Mouse (Mus musculus) neural tube, embryonic 11.5 days (tissue): ENCODE results near the gene Prdm16. TPM values are rescaled to one million over a fixed set of nuclear protein-coding genes. Genes with fewer than 3 reads are reported as not detected.
A peak's percentile ranks its signal among the peaks of the same experiment; 100 is the strongest.

Experiments
- ATAC-seq: fragments of 200-750 bp; cut with Nextera tagmentation; 2 replicates; pipeline ENCODE4 v1.8.0; 2017; ENCODE audit warnings: moderate number of reproducible peaks, mild to moderate bottlenecking, moderate TSS enrichment, moderate library complexity; ENCODE audit not compliant: insufficient read depth, low FRiP score, low TSS enrichment
- DNase-seq: peaks from one replicate; pipeline ENCODE4 v3.0.0-alpha.2; 2015; ENCODE audit warnings: low spot score
- H3K27ac ChIP-seq: fragments of 300-500 bp; sonication (generic); 2 replicates; pipeline ENCODE4 v1.5.1; 2014; ENCODE audit warnings: low read depth, mild to moderate bottlenecking, low read length
- H3K27me3 ChIP-seq: fragments of 300-500 bp; sonication (generic); 2 replicates; pipeline ENCODE4 v1.6.1; 2014; ENCODE audit warnings: mild to moderate bottlenecking, low read length, mixed read lengths; ENCODE audit not compliant: control insufficient read depth, insufficient read depth
- H3K36me3 ChIP-seq: fragments of 300-500 bp; sonication (generic); 2 replicates; pipeline ENCODE4 v1.6.1; 2014; ENCODE audit warnings: mild to moderate bottlenecking, low read length, moderate library complexity, mixed read lengths; ENCODE audit not compliant: control insufficient read depth, insufficient read depth
- H3K4me1 ChIP-seq: fragments of 300-500 bp; sonication (generic); 2 replicates; pipeline ENCODE4 v1.6.1; 2014; ENCODE audit warnings: low read length, mixed read lengths; ENCODE audit not compliant: control insufficient read depth, insufficient read depth
- H3K4me2 ChIP-seq: fragments of 300-500 bp; sonication (generic); 2 replicates; pipeline ENCODE4 v1.6.1; 2014; ENCODE audit warnings: low read depth, mild to moderate bottlenecking, moderate library complexity
- H3K4me3 ChIP-seq: fragments of 300-500 bp; sonication (generic); 2 replicates; pipeline ENCODE4 v1.5.1; 2014; ENCODE audit warnings: low read depth, low read length
- H3K9ac ChIP-seq: fragments of 300-500 bp; sonication (generic); 2 replicates; pipeline ENCODE4 v1.6.1; 2014; ENCODE audit warnings: mild to moderate bottlenecking, low read length
- H3K9me3 ChIP-seq: fragments of 300-500 bp; sonication (generic); 2 replicates; pipeline ENCODE4 v1.6.1; 2016; ENCODE audit warnings: low read length; ENCODE audit not compliant: control insufficient read depth
- WGBS: fragments of 180-500 bp; shearing (Covaris S2); extraction: QIAGEN DNeasy Blood & Tissue Kit; methylation state at CpG from one replicate; pipeline ENCODE4 v1.1.7; 2014; 5-methylcytosine and 5-hydroxymethylcytosine counted together
- polyA plus RNA-seq: library from polyadenylated mRNA; unstranded; fragments of >200 nt; fragmentation: Nextera tagmentation; extraction: Ambion mirVana; gene quantifications from 2 replicates; pipeline ENCODE4 v1.2.1, GENCODE M21; 2014

Gene Prdm16
- polyA plus RNA-seq, 1 experiment from 2014 or later, result 10.9 TPM

DNA sequence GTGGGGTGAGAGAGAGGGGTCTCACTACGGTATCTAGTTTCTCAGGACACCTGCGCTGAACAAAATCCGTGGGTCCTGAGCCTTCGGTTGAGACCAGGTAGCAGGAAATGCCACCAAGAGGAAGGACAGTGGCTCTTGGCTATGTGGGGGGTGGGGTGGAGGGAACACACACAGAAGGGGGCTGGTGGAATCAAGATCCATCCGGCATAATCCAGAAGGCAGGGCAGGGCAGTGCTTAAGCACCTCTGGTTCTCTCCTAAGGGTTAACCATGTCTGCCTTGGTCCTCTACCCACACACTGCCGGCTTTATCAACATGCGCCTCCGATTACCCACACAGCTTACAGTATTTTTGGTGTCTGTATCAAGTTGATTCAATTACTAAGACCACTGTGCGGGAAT, 191.0 kb downstream of the Prdm16 start:
- 0 out of 2 replicates have a peak, but pooled peaks cover 11% of the 10 kb centered on the region for H3K4me1 ChIP-seq
- no peak for DNase-seq
- no peak overlapping the region for H3K4me3 ChIP-seq
- no peak overlapping the region for H3K9ac ChIP-seq
- no peaks in the 10 kb centered on the region for H3K9me3 ChIP-seq
- no peak overlapping the region for H3K27ac ChIP-seq
- no peak for ATAC-seq
- H3K36me3 ChIP-seq, result no peaks in the 10 kb centered on the region
- 76% methylated on average over 9 of the region's 9 CpGs for WGBS
- no peak overlapping the region for H3K4me2 ChIP-seq
- peaks cover 17% of the 10 kb centered on the region for H3K27me3 ChIP-seq

DNA sequence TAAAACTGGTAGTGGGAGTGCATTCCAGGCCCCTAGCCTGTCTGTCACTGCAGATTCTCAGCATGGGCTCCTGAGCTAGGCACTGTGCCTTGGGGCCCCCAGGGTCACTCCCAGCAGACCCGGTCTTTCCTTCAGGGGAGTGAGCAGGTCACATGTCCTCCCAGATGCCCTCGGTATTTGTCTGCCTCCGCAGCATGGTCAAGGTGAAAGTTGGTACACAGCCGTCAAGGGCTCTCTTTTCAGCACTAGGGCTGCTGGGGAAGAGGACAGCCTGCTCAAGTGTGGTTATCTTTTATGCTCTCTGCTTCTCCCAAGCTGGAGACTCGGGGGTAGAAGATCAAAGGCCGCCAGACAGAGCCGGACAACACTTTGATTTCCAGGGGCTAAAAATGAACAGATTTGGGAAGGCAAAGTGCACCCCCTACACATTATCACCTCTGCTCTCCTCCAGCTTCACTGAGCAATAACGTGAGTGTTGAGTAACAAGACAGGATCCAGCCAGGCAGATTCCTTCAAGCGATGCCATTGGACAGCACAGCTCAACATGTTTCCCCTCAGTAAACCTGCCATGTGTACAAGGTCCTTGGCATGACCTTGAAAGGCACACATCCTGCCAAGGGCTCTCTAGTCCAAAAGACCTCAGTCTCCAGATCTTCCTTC, 193.9 kb downstream of the Prdm16 start:
- H3K9me3 ChIP-seq, result no peaks in the 10 kb centered on the region
- no peak overlapping the region for H3K27ac ChIP-seq
- DNase-seq, result no peak
- no peaks in the 10 kb centered on the region for H3K36me3 ChIP-seq
- no peak overlapping the region for H3K4me2 ChIP-seq
- 60% methylated on average over 9 of the region's 9 CpGs for WGBS
- no peak overlapping the region for H3K9ac ChIP-seq
- no peak overlapping the region for H3K4me3 ChIP-seq
- ATAC-seq, result no peak
- H3K4me1 ChIP-seq, result 0 out of 2 replicates have a peak, but pooled peaks cover 11% of the 10 kb centered on the region
- peaks cover 14% of the 10 kb centered on the region; the same call in 1 of the 2 replicates for H3K27me3 ChIP-seq

GRCm38 (mm10) chr4:154439455-154440052, 197.1 kb downstream of the Prdm16 start:
- Histone ChIP-seq H3K4me2 (no peak overlapping the region), H3K4me3 (no peak overlapping the region), H3K9me3 (no peaks in the 10 kb centered on the region), H3K27me3 (0 out of 2 replicates have a peak, but pooled peaks cover 2% of the 10 kb centered on the region), H3K4me1 (0 out of 2 replicates have a peak, but pooled peaks cover 11% of the 10 kb centered on the region), H3K27ac (no peak overlapping the region), H3K9ac (no peak overlapping the region), H3K36me3 (no peaks in the 10 kb centered on the region)
- ATAC-seq (no peak), DNase-seq (no peak)
- 76% methylated on average over 14 of the region's 14 CpGs for WGBS

GRCm38 (mm10) chr4:154438610-154439009, 198.1 kb downstream of the Prdm16 start:
- H3K27ac ChIP-seq, result no peak overlapping the region
- no peaks in the 10 kb centered on the region for H3K9me3 ChIP-seq

GRCm38 (mm10) chr4:154429770-154430169, 206.9 kb downstream of the Prdm16 start:
- ATAC-seq, result no peak
- no peak overlapping the region for H3K4me3 ChIP-seq

More at GRCm38 (mm10) chr4:154438610-154439009, 198.1 kb downstream of the Prdm16 start:
- Histone ChIP-seq H3K4me2 (no peak overlapping the region), H3K27me3 (no peaks in the 10 kb centered on the region), H3K9ac (no peak overlapping the region), H3K4me1 (0 out of 2 replicates have a peak, but pooled peaks cover 4% of the 10 kb centered on the region), H3K36me3 (no peaks in the 10 kb centered on the region), H3K4me3 (no peak overlapping the region)
- no peak for ATAC-seq
- 80% methylated on average over 15 of the region's 15 CpGs for WGBS
- DNase-seq, result no peak

DNA sequence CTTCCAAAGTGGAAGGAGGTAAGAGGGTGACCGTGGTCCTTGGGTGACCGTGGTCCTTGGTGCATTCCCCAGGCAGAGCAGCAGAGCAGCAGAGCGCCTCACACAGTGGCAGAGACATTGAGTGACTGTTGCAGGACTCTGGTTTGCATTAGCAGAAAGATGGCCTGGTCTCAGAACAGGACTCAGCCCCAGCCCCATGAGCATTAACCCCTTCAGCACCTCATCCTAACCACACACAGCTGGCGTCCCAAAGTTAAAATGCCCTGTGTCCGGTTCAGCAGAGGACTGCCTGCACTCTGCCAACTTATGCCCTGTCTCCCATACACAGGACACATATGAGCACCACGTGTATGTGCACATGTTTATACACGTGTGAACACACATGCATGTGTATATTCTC, 209.8 kb downstream of the Prdm16 start:
- Histone ChIP-seq H3K4me2 (no peak overlapping the region), H3K9me3 (no peaks in the 10 kb centered on the region), H3K4me3 (no peak overlapping the region), H3K4me1 (peaks cover 17% of the 10 kb centered on the region), H3K27ac (no peak overlapping the region), H3K36me3 (no peaks in the 10 kb centered on the region), H3K27me3 (no peaks in the 10 kb centered on the region), H3K9ac (no peak overlapping the region)
- no peak for DNase-seq
- WGBS, result 80% methylated on average over 7 of the region's 7 CpGs
- no peak for ATAC-seq

More at GRCm38 (mm10) chr4:154429770-154430169, 206.9 kb downstream of the Prdm16 start:
- no peaks in the 10 kb centered on the region for H3K4me1 ChIP-seq
- no peak overlapping the region for H3K9ac ChIP-seq
- no peaks in the 10 kb centered on the region for H3K36me3 ChIP-seq
- H3K27ac ChIP-seq, result no peak overlapping the region
- 63% methylated on average over 2 of the region's 2 CpGs for WGBS
- no peaks in the 10 kb centered on the region for H3K27me3 ChIP-seq
- no peak for DNase-seq
- H3K9me3 ChIP-seq, result no peaks in the 10 kb centered on the region
- H3K4me2 ChIP-seq, result no peak overlapping the region

DNA sequence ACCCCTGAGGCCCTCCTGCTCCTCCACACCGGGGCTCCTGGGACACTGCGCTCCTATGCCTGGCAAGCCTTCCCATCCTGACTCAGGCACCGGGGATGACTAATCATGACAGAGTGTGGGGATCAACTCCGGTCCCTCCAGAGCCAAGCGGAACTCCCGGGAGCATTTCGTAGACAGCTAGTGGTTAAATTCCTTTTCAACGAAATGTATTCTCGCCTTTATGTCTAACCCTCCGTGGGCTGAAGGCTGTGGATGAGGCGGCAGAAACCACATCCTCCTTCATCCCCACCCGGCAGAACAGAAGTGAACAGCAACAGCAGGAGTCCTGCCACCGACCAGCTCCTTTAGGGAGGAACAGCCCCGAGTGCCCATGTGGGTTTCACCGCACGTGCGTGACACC, 211.4 kb downstream of the Prdm16 start:
- Histone ChIP-seq H3K27me3 (no peaks in the 10 kb centered on the region), H3K36me3 (no peaks in the 10 kb centered on the region), H3K4me2 (no peak overlapping the region), H3K9ac (no peak overlapping the region), H3K4me1 (peaks cover 17% of the 10 kb centered on the region), H3K27ac (no peak overlapping the region), H3K9me3 (no peaks in the 10 kb centered on the region), H3K4me3 (no peak overlapping the region)
- ATAC-seq (no peak), DNase-seq (no peak)
- 75% methylated on average over 17 of the region's 17 CpGs for WGBS

DNA sequence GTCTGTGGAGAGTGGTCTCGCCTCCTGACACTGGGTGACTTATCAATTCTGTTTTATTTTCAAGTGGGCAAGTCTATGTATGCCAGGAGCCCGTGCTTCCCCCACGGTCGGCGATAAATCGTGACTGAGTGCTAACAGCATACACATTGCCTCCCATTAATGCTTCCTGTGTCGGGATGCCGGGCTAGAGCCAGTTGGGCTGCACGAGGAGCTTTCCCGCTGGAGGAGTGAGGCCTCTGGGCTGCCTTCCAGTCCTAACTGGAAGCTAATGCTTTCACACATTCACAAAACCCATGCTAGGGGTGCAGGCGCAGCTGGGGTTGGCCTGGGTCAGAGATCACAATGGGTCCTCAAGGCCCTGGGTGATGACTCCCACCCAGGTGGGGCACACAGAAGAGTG, 212.0 kb downstream of the Prdm16 start:
- DNase-seq (no peak), ATAC-seq (no peak)
- Histone ChIP-seq H3K9ac (no peak overlapping the region), H3K9me3 (no peaks in the 10 kb centered on the region), H3K4me3 (no peak overlapping the region), H3K27me3 (no peaks in the 10 kb centered on the region), H3K4me1 (peaks cover 17% of the 10 kb centered on the region), H3K36me3 (no peaks in the 10 kb centered on the region), H3K4me2 (no peak overlapping the region), H3K27ac (no peak overlapping the region)
- 61% methylated on average over 11 of the region's 11 CpGs for WGBS

DNA sequence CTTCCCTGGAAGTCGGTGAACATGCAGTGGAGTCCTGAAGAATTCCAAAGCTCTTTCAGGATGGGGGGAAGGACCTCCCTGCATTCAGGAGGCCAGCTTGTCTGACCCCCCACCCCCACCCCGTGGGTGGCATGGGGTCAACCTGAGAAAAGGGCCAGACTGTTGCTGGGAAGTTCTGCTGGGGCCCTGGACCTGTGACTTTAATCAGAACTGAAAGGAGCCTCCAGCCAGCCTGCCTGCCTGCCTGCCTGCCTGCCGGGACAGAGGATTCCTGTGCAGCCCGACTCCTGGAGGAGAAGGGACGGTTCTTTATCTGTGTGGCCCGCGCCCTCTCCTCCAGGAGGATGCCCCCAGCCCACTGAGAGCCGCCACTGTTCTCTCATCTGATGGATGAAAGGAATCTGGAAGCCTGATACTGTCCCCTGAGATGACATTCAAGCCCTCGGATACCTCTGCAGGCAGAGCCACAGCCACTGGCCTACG, 214.2 kb downstream of the Prdm16 start:
- Histone ChIP-seq H3K9me3 (no peaks in the 10 kb centered on the region; the same call in 1 of the 2 replicates), H3K27ac (no peak overlapping the region), H3K27me3 (no peaks in the 10 kb centered on the region), H3K4me3 (no peak overlapping the region), H3K4me2 (no peak overlapping the region), H3K9ac (peak overlapping the region; percentile 52), H3K4me1 (peaks cover 17% of the 10 kb centered on the region), H3K36me3 (no peaks in the 10 kb centered on the region)
- ATAC-seq (no peak; the same call in 1 of the 2 replicates), DNase-seq (peak; percentile 31)
- 4% methylated on average over 10 of the region's 10 CpGs for WGBS
